Mouse (Mus musculus) induced T-regulatory cell, adult 2 months (primary cell): ENCODE results near the gene Rad51b.
A peak's percentile ranks its signal among the peaks of the same experiment; 100 is the strongest.

Experiments
- DNase-seq: peaks from one replicate; pipeline ENCODE4 v3.0.0-alpha.2; 2012; ENCODE audit warnings: low read depth

The Rad51b gene

GRCm38 (mm10) chr12:79732355-79733115 lies 435.5 kb downstream of the Rad51b start:
- no peak for DNase-seq

- no peak for DNase-seq
These were observed 438.3 kb downstream of the Rad51b start for GRCm38 (mm10) chr12:79735341-79735785.

DNA sequence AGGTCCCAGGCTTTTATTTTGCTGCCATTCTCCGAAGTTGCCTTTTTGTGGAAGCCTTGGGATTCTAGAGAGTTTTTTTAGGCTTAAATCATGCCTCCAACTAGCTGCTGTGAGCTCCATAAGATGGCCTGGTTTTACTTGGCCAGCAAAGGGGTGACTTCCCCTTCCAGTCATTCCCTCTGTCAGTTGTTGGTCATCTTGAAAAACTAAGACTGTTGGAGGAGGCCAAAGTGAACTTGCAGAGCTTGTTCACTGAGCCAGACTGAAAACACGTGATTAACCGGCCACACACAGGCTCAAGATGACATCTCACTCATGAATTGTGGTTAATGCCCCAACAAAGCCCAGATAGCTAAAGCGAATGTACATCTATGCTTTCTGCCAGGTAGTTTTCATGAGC lies 438.8 kb downstream of the Rad51b start:
- DNase-seq, result no peak

GRCm38 (mm10) chr12:79738700-79739099 lies 441.6 kb downstream of the Rad51b start:
- no peak for DNase-seq

GRCm38 (mm10) chr12:79739918-79740639 lies 443.0 kb downstream of the Rad51b start:
- DNase-seq, result no peak

DNA sequence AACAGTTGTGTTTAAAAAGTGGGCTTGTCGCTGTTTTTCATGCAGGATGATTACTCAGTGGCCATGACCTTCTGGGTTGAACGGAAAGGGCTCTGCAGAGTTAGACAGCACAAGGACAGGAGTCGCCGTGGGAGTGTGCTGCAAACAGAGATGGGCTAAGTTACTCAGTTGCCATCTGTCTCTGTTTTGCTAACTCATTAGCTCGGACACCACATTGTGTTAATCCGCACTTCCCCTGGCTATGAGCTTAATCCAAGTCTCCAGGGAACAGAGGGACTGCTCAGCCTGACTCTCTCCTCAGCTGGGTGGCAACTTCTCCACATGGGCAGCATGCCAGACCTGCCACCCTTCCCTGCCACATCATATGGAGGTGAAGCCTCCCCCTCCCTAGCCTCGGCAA lies 445.1 kb downstream of the Rad51b start:
- DNase-seq, result no peak

DNA sequence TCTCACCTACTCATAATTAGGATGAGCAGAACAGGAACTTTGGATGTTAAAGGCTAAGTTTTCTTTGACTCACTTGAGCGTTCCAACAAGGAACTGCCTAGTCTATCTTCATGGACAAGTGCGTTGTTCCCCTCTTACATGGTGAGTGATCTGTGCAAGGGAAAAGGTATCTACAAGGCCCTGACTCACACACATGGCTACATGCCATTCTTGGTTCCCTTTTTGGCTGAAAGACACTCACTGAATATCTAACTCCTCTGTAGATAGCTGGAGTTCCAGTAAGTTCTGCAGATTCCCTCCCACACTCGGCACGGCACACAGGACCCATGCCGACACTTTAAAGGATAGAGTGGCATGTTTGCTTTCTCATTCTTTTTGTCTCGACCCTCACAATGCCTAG lies 447.0 kb downstream of the Rad51b start:
- DNase-seq, result no peak

GRCm38 (mm10) chr12:79745225-79745624 lies 448.1 kb downstream of the Rad51b start:
- DNase-seq, result no peak

- no peak for DNase-seq
These were observed 448.9 kb downstream of the Rad51b start for GRCm38 (mm10) chr12:79745845-79746510.

- no peak for DNase-seq
These were observed 450.5 kb downstream of the Rad51b start for GRCm38 (mm10) chr12:79747541-79747940.

DNA sequence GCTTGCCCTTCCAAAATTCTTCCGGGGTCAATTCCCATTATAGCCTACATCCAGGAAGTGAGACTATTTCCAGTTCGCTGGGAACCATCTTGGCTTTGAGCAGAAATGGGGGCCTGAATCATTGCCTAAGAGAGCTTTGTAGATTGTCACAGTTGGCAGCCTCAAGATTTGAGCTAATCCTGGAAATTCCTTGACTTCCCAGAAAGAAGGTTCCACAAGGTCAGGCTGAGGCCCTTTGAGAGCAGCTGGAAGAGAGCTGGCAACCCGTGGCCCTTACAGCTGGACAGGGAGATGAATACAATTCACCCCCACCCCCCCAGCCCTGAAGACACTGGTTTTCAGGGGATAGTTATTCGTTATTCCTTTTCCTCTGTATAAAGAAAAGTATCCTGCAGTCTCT lies 451.8 kb downstream of the Rad51b start:
- DNase-seq, result no peak

- no peak for DNase-seq
These were observed 453.4 kb downstream of the Rad51b start for GRCm38 (mm10) chr12:79750253-79751125.

- DNase-seq, result peak; percentile 80
These were observed 454.7 kb downstream of the Rad51b start for GRCm38 (mm10) chr12:79751781-79752180.

GRCm38 (mm10) chr12:79752189-79752588 lies 455.1 kb downstream of the Rad51b start:
- no peak for DNase-seq

- no peak for DNase-seq
These were observed 458.5 kb downstream of the Rad51b start for GRCm38 (mm10) chr12:79755617-79756016.

- DNase-seq, result no peak
These were observed 459.3 kb downstream of the Rad51b start for GRCm38 (mm10) chr12:79756352-79756751.

GRCm38 (mm10) chr12:79757775-79758174 lies 460.7 kb downstream of the Rad51b start:
- no peak for DNase-seq

GRCm38 (mm10) chr12:79759180-79759902 lies 462.3 kb downstream of the Rad51b start:
- DNase-seq, result peak; percentile 44

DNA sequence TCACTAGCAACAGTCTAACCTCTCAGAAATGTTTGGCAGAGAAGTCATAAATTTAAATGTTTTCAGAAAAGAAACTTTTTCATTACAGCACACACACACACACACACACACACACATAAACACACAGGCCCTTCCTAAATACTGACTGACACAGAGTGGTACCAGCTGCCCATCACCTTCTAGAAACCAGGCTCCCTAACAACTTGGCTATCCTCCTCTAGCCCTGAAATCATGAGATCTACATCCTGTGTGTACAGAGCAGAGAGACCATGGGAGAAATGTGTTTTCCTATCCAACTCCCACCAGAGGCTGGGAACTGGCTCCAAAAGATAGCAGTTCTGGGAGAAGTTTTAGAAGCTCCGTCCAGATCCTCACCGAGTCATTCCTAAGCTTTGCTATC lies 464.1 kb downstream of the Rad51b start:
- DNase-seq, result no peak

DNA sequence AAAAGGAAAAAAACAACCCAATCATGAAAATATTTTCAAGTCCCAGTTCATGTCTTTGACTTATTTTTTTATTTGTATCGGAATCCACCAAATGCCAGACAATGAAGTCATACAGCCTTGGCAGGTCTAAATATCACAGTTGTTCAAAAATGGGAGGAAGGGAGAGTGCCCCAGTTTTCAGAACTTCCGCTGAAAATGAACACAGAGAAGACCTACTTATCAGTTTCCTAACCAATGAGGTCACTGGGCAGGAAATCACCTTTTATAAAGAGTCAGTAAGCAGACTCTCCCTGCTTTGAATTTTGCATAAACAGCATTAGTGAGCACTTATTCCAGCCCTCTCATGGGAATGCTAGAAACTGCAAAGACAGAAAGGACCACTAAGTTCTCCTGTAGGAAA lies 465.0 kb downstream of the Rad51b start:
- peak; percentile 76 for DNase-seq

DNA sequence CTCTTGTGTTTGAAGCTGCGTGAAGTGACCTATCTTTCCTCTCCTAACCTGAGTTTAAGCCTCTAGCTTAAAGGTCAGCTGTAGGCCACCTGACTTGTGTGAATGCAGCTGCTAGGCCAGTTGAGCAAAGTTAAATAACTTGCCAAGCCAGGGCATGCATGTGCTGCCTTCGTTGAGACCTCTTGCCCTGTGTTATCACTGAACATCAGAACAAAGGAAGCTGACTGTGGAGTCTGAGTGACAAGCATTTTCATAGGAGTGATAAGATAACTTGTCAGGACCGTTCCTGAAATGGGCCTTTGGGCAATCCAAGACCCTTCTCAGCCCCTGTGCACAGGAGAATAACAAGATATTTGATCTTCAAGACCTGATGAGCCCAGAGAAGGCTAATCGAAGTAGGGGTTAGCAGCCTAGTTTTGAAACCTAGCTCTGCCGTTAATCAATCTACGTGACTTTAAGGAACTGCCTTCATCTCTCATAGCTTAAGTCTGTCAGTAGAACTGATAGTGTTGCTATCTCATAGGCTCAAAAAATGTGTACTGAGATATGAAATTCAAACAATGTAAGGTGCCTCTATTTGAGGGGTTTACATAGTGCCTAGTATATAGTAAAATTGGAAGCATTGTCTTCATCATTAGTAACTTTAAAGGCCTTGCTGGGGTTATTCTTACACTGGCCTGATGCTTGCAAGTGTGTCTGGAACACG lies 465.6 kb downstream of the Rad51b start:
- DNase-seq, result no peak
